ENCODE assay signal across 9 mouse cellular contexts in the genomic region with DNA sequence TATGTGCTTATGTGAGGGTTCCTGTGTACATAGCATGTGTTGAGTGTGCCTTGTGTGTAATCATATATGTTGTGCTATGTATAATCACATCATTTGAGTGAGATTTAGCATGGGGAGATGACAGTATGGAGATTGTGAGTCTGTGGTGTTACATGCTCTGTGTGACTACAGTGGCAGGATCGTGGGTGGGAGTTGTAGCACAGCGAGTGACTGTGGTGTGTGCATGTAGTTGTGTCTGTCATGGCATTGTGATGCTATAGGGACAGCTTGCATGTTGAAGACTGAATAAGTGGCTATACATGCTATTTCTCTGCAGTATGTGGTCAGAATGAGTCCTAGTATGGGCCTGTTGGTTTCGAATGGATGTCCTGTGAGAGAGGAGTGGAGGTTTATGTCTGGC. TPM values are rescaled to one million over a fixed set of nuclear protein-coding genes. Genes with fewer than 3 reads are reported as not detected.
DNase-seq lines count a peak whose midpoint lies in the region; ATAC-seq and TF ChIP-seq lines count a peak whose summit lies in the region.
"Had no signal": no experiment of that assay in that cellular context is flagged by ENCODE, and none has a peak within 500 bp of the region (broad histone marks: within the 10 kb centered on the region; RNA-seq: fewer than 3 reads in every experiment).

No protein-coding gene starts in this region.

- peak overlapping the region; percentile 42 for H3K4me3 ChIP-seq in kidney, postnatal 0 days (replicated peaks; ENCODE audit: low read depth, low read length)
- peak overlapping the region; percentile 4; the same call in 1 of the 2 replicates for H3K4me3 ChIP-seq in embryonic facial prominence, embryonic 13.5 days
- no peak overlapping the region; the same call in 1 of the 2 replicates for H3K4me3 ChIP-seq in hindbrain, embryonic 13.5 days
- peak overlapping the region; percentile 9; the same call in 1 of the 2 replicates for H3K4me3 ChIP-seq in midbrain, embryonic 16.5 days (ENCODE audit: low read depth, low read length)

- no peak for ATAC-seq in kidney, postnatal 0 days (replicated peaks; ENCODE audit: low FRiP score, low read depth)
- no peak for ATAC-seq in embryonic facial prominence, embryonic 13.5 days (ENCODE audit: insufficient number of reproducible peaks, insufficient read depth, low FRiP score, low TSS enrichment, low read depth)
- ATAC-seq in hindbrain, embryonic 13.5 days (ENCODE audit: low FRiP score) = no peak
- no peak for ATAC-seq in midbrain, embryonic 16.5 days

- no peaks in the 10 kb centered on the region for H3K4me1 ChIP-seq in kidney, postnatal 0 days (replicated peaks; ENCODE audit: insufficient read depth, low read length)
- H3K4me1 ChIP-seq in embryonic facial prominence, embryonic 13.5 days = peaks cover 14% of the 10 kb centered on the region
- peaks cover 42% of the 10 kb centered on the region for H3K4me1 ChIP-seq in hindbrain, embryonic 13.5 days (replicated peaks)
- peaks cover 7% of the 10 kb centered on the region; the same call in 1 of the 2 replicates for H3K4me1 ChIP-seq in midbrain, embryonic 16.5 days (ENCODE audit: control insufficient read depth, insufficient read depth, low read length)

- TF ChIP-seq CTCF in kidney, postnatal 0 days (IDR thresholded peaks at IDR 0.05; ENCODE audit: low read depth) = no peak

- H3K27ac ChIP-seq in kidney, postnatal 0 days = no peak overlapping the region
- H3K27ac ChIP-seq in embryonic facial prominence, embryonic 13.5 days = no peak overlapping the region
- H3K27ac ChIP-seq in hindbrain, embryonic 13.5 days = no peak overlapping the region
- H3K27ac ChIP-seq in midbrain, embryonic 16.5 days (ENCODE audit: low read length) = no peak overlapping the region

- 80% methylated on average over 3 of the region's 3 CpGs for WGBS in kidney, postnatal 0 days
- WGBS in embryonic facial prominence, embryonic 13.5 days = 79% methylated on average over 3 of the region's 3 CpGs
- WGBS in hindbrain, embryonic 13.5 days = 87% methylated on average over 3 of the region's 3 CpGs
- 90% methylated on average over 3 of the region's 3 CpGs for WGBS in midbrain, embryonic 16.5 days

- DNase-seq in kidney, postnatal 0 days (ENCODE audit: low spot score) = no peak
- DNase-seq in kidney, adult 9 months = no peak
- DNase-seq in B cell, adult 2 months = no peak
- DNase-seq in gastrocnemius, postnatal 14 days = no peak
- no peak for DNase-seq in gastrocnemius, postnatal 36 days

- peaks cover 9% of the 10 kb centered on the region; the same call in 1 of the 2 replicates for H3K27me3 ChIP-seq in kidney, postnatal 0 days (ENCODE audit: insufficient read depth, low read length)
- H3K27me3 ChIP-seq in embryonic facial prominence, embryonic 13.5 days = peaks cover 62% of the 10 kb centered on the region
- H3K27me3 ChIP-seq in hindbrain, embryonic 13.5 days = peaks cover 47% of the 10 kb centered on the region
- H3K27me3 ChIP-seq in midbrain, embryonic 16.5 days (ENCODE audit: control insufficient read depth, insufficient read depth, low read depth, low read length) = peaks cover 18% of the 10 kb centered on the region

- no peaks in the 10 kb centered on the region for H3K36me3 ChIP-seq in kidney, postnatal 0 days (ENCODE audit: insufficient read depth, low read length)
- no peaks in the 10 kb centered on the region for H3K36me3 ChIP-seq in embryonic facial prominence, embryonic 13.5 days
- H3K36me3 ChIP-seq in hindbrain, embryonic 13.5 days = no peaks in the 10 kb centered on the region
- H3K36me3 ChIP-seq in midbrain, embryonic 16.5 days (ENCODE audit: control insufficient read depth, insufficient read depth, low read length) = no peaks in the 10 kb centered on the region

- H3K9ac ChIP-seq in kidney, postnatal 0 days (ENCODE audit: low read depth, low read length) = no peak overlapping the region
- H3K9ac ChIP-seq in embryonic facial prominence, embryonic 13.5 days = no peak overlapping the region
- no peak overlapping the region for H3K9ac ChIP-seq in hindbrain, embryonic 13.5 days
- H3K9ac ChIP-seq in midbrain, embryonic 16.5 days (ENCODE audit: low read depth, low read length) = no peak overlapping the region

- H3K9me3 ChIP-seq in kidney, postnatal 0 days (replicated peaks; ENCODE audit: low read length) = no peaks in the 10 kb centered on the region
- H3K9me3 ChIP-seq in embryonic facial prominence, embryonic 13.5 days = no peaks in the 10 kb centered on the region
- no peaks in the 10 kb centered on the region for H3K9me3 ChIP-seq in hindbrain, embryonic 13.5 days
- no peaks in the 10 kb centered on the region for H3K9me3 ChIP-seq in midbrain, embryonic 16.5 days (replicated peaks; ENCODE audit: control insufficient read depth, low read length, poor library complexity, severe bottlenecking)

- H3K4me2 ChIP-seq in kidney, postnatal 0 days (ENCODE audit: low read length) = peak overlapping the region; percentile 88
- H3K4me2 ChIP-seq in embryonic facial prominence, embryonic 13.5 days = 0 out of 2 replicates have a peak overlapping the region, but pooled peaks have one; percentile 99
- H3K4me2 ChIP-seq in hindbrain, embryonic 13.5 days = peak overlapping the region; percentile 99
- peak overlapping the region; percentile 100 for H3K4me2 ChIP-seq in midbrain, embryonic 16.5 days (ENCODE audit: low read length)

- intact Hi-C loops in gastrocnemius, postnatal 14 days (cut with DNase I; ENCODE audit: low total_unique reads) = no loop called here
- intact Hi-C loops in gastrocnemius, postnatal 36 days (cut with DNase I) = no loop called here

RNA-seq across cellular contexts. Expression of a gene that starts 31.2 kb away (rescaled TPM):
- 21.0 and 22.1 TPM in 2 replicates for polyA plus RNA-seq in kidney, postnatal 0 days (2015; fragmentation: Nextera tagmentation; extraction: Ambion mirVana)
- 7.4 and 10.5 TPM in 2 replicates for polyA plus RNA-seq in embryonic facial prominence, embryonic 13.5 days (2015; fragmentation: Nextera tagmentation; extraction: Ambion mirVana)
- 28.8 and 31.6 TPM in 2 replicates for polyA plus RNA-seq in hindbrain, embryonic 13.5 days (2015; fragmentation: Nextera tagmentation; extraction: Ambion mirVana)
- 31.6 and 35.5 TPM in 2 replicates for polyA plus RNA-seq in midbrain, embryonic 16.5 days (2015; fragmentation: Nextera tagmentation; extraction: Ambion mirVana)
- total RNA-seq in gastrocnemius, postnatal 14 days (2021) = 10 to 100 TPM; 35.1 to 37.3 TPM
- total RNA-seq in gastrocnemius, postnatal 36 days (2021) = 10 to 100 TPM; 17.6 to 22.7 TPM

RNA-seq across cellular contexts. Expression of a gene that starts 42.0 kb away (rescaled TPM):
- polyA plus RNA-seq in kidney, postnatal 0 days (2015; fragmentation: Nextera tagmentation; extraction: Ambion mirVana) = 4.5 and 5.3 TPM in 2 replicates
- polyA plus RNA-seq in embryonic facial prominence, embryonic 13.5 days (2015; fragmentation: Nextera tagmentation; extraction: Ambion mirVana) = 1.2 and 2.1 TPM in 2 replicates
- polyA plus RNA-seq in hindbrain, embryonic 13.5 days (2015; fragmentation: Nextera tagmentation; extraction: Ambion mirVana) = not detected in 2 replicates
- polyA plus RNA-seq in midbrain, embryonic 16.5 days (2015; fragmentation: Nextera tagmentation; extraction: Ambion mirVana) = 0.65 and 0.69 TPM in 2 replicates
- total RNA-seq in gastrocnemius, postnatal 14 days (2021) = 1 to 10 TPM; 2.3 to 6.4 TPM
- 1 to 10 TPM in 1 of 2 experiments, not detected in 1; 2.1 TPM for total RNA-seq in gastrocnemius, postnatal 36 days (2021)
- polyA plus RNA-seq: heart, embryonic 11.5 days had no signal
